Mouse (Mus musculus) CH12F3 (cell line): ENCODE results near the gene Ldhal6b.

Source experiments
- in situ Hi-C: fragments of 300-500 bp; cut with MboI; formaldehyde crosslinking; loops from 2 replicates; pipeline ENCODE4 v1.14.3; 2020; ENCODE audit warnings: low sequenced_read_pairs

The Ldhal6b gene

DNA sequence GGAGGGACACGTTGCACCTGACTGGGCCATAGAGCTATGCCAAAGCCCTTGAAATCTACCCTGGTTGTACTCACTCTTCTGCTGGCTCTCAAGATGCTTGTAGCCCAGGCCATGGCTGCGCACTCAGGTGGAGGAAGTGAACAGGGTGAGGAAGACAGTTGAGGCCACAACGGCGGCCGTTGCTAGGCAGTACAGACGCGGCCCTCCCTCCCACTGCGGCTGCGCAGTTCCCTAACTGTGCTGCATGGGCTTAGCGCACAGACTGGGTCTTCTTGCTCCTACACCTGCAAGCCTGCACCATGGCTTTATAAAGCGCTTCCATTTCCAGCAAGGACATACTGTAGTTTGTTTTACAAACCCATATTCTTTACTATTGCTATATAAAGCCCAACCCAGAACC lies at the start of gene Ldhal6b:
TSS of gene Ldhal6b (minus strand) at position 223 of the 400 bp plus-strand sequence.
- in situ Hi-C loops, result no loop called here

DNA sequence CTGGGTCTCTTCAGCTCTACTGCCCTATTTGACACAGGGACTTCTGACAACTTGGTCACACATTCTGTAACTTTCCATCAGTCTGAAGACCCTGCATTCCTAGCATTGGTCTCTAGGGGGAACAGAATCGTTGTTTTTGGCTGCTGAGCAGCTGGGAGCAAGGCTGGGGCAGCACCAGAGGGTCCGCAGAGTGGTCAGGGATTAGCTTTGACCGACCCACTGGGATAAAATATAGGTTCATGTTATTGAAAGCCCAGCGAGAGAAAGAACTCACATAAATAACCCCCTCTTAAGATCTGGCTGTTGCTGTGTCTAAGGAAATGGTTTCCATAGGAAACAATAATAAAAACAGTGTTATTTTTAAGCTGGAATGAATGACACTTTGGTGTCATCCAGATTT lies 48.6 kb upstream of the Ldhal6b start:
- in situ Hi-C loops, result no loop called here

DNA sequence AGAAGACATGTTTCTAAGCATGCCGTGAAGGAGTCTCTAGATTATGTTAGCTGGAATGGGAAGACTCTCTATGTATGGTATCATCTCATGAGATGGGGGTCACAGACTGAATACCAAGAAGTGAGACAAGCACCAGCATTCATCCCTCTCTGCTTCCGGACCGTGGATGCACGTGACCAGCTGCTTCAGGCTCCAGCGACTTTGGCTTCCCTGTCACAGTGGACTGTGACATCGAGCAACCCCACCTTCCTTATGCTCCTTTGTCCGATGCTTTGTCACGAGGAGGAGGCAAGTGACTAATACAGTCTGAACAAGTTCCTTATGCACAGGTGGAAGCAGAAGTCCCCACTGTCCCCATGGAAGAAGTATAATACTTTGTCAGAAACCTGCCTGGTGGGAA lies 48.2 kb upstream of the Ldhal6b start:
- in situ Hi-C loops, result no loop called here

DNA sequence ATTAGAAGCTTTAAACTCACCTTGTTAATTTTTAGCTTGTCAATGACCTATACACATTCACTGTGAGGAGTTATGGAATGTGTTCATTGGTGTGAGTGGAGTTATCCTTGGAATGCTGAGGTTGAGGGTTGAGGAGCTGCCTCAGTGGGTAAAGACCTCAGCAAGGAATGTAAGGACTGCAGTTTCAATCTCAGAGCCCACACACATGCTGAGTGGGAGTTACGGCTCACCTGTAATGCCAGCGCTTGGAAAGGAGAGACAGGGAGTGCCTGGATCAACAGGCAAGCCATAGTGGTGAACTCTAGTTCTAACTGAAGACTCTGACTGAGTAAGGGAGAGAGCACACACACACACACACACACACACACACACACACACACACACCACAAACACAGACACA lies 45.3 kb upstream of the Ldhal6b start:
- in situ Hi-C loops, result no loop called here

DNA sequence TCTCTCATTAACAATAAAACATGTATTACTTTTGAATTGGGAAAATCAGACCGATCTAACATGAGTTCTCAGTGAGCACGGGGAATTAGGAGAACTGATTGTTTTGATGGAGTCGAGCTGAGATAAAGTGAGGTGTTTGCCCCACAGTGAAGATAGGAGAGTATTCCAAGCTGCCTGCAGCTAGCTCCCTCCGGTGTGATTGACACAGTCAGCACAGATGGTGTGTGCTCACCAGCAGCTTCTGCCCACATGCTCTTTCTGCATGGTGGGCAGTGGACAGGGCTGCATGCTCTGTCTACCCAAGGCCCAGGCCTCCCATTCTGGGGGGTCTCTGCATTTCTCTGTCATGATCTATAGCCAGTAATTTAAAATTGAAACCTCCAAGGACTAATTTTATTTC lies 35.1 kb upstream of the Ldhal6b start:
- in situ Hi-C loops, result no loop called here

DNA sequence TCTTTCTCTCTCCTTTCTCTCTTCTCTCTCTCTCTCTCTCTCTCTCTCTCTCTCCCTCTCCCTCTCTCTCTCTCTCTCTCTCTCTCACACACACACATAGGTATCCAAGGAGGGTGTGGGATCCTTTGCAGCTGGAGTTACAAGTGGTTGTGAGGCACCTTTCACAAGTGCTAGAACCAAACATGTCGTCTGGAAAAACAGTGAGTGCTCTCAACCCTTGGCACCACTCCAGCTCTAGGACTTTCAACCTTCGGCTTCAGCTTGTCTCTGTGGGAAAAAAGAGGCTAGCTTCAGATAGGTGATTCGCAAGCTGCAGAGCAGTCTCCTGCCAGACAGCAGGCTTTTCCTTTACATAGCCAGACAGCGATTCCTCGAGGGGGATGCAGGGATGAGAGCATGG lies 25.2 kb upstream of the Ldhal6b start:
- in situ Hi-C loops, result loop anchor here (5.0 to 25.0 kb wide), 3 partner anchors 309 to 569 kb away; no protein-coding TSS in a partner anchor

DNA sequence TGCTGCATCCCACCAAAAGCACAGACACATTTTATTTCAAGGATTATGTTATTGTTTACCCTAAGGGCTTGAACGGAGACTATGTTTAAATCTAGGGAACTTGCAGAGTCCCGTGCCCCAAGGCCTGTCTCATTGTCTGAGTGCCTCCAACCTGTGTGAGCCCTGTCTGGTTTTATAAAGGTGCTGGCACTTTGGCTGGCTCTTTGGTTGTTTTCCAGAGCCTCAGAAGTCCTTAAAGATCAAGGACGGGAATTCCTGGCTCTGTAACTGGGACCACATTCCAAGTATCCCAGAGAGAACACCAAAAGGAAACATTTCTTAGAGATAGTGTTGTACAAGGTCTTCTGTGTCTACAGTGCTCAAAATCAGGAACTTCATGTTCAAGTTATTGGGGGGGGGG lies 24.7 kb upstream of the Ldhal6b start:
- in situ Hi-C loops, result loop anchor here (5.0 to 25.0 kb wide), 3 partner anchors 309 to 569 kb away; no protein-coding TSS in a partner anchor

DNA sequence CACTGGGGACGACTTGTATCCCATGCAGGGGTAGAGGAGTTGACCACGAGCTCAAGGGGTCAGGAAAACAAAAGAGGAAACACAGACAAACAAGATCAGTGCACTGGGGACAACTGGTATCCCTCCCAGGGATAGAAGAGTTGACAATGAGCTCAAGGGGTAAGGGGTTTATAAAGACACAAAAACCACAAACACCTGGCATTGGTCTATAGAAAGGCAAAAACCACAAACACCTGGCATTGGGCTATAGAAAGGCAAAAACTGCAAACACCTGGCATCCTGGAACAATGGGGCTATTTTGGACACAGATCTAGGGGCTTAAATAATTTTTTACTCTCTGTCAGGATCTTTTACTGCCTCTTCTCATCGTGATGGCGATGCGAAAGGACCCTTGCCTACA lies 23.8 kb upstream of the Ldhal6b start:
- in situ Hi-C loops, result loop anchor here (5.0 to 25.0 kb wide), 3 partner anchors 310 to 570 kb away; no protein-coding TSS in a partner anchor

DNA sequence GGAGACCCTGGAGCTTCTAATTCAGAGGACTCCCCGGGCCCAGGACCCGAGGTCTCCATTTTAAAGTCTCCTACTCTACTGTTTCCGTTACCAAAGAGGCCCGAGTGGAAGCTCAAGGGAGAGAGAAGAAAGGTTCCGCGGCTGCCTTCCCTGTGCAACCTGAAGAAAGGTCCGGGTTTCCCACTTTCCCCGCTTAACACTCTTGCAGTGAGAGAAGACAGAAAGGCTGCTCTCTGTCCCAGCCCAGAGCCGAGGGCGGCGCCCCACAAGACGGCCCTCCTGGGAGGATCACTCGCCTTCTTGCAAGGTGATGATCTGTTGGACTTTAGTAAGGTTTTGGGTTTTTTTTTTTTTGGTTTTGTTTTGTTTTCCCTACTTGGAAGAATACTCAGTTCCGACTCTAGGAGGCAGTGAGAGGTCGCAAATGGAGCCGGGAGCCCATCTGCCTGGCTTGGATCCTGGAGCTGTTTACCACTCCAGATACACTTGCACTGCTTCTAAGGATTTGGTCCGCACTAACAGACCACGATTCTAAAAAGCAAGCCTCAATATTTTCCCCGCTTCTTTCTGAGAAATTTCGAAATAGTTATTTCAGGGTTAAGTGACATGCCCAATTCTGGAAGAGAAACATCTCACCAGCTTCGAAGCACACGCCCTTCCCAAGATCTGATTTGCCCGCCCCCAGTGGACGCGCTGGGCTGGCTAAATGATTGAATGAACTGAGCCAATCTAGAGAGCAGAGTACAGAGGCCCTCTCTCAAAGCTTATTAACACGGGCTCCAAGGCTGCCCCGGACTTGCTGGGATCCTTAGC lies 21.8 kb upstream of the Ldhal6b start, which contains the start of gene Tmem242:
TSS of gene Tmem242 (minus strand) at position 101 of the 813 bp plus-strand sequence.
- in situ Hi-C loops, result loop anchor here (5.0 to 25.0 kb wide), 3 partner anchors 312 to 572 kb away; no protein-coding TSS in a partner anchor

DNA sequence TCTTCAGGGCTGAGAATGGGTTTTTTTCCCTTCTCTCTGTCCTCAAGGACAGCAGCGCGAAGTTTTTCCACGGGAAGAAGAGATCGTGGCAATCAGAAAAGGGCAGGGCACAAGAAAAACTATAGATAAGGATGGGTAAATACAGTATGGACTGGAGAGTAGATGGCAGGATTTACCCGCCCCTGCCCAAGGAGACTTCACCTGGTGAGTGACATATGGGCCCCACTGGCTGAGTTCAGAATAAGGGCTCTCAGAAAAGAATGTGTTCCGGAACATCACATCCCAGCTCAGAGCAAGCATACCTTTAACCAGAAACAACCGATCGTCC lies 21.2 kb upstream of the Ldhal6b start:
- in situ Hi-C loops, result loop anchor here (5.0 to 25.0 kb wide), 3 partner anchors 313 to 573 kb away; no protein-coding TSS in a partner anchor

DNA sequence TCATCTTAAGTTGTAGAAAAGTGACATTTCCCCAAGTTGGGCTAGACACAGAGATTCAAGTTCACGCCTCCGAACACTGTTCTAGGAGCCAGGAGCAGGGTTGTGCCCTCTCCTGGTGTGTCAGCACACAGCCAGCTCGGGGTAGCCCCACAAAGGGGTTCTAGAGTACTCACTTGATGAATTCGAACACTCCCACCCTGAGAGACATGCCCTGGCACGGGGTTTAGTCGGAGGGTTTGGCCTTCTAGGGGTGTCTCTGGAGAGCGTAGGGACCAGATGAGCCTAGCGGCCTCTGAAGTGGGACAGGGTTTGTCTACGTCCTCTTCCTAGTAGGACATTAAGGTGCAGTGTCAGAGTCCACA lies 11.2 kb upstream of the Ldhal6b start:
- in situ Hi-C loops, result loop anchor here (25.0 kb wide), 2 partner anchors 483 to 583 kb away; no protein-coding TSS in a partner anchor

DNA sequence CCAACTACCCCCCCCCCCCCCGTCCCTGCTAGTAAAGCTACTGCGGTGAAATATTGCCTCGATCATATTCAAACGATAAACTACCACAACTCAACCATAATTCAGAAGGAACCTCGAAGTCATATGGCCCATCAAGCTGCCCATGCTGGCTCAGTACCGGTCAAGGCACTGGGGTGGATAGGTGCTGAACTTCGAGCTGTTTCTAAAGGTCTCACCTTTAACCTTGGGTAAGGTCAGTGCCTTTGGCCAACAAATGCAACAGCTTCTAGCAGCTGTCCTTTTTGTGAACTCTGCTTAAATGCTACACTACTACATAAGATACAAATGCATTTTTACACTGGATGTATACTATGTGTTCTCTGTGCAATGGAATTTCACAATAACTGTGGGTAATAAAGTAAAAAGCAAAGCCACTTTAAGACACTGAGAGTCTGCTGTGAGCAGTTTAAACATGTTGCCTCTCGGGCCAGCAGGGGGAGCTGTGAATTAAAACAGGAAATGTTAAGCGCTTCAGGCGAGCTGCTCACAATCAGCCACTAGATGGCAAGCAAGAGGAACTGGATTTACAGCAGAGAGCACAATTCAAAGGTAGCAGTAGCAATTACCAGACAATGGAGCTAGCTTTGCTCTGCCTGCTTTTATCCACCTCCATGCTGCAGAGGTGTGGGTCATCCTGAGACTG lies 10.7 kb upstream of the Ldhal6b start:
- in situ Hi-C loops, result loop anchor here (25.0 kb wide), 2 partner anchors 483 to 583 kb away; no protein-coding TSS in a partner anchor

DNA sequence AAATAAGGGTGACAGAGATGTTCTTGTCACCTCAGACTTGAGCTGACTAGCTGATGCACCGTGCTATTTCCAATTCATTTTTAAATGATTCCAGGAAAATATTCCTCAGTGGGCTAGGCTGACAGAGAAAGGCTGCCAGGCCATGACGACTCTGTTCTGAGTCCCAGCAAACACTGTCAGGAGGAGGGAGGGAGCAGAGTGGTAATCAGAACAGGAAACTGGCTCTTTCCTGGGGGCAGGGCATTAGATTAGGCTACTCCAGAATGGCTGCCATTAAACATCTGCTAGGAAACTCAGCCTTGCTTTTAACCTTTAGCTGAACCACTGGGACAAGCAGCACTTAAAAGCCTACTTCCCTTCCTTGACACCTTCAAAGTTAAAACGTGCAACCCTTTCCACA lies 6.6 kb upstream of the Ldhal6b start:
- in situ Hi-C loops, result loop anchor here (25.0 kb wide), 2 partner anchors 487 to 587 kb away; no protein-coding TSS in a partner anchor

DNA sequence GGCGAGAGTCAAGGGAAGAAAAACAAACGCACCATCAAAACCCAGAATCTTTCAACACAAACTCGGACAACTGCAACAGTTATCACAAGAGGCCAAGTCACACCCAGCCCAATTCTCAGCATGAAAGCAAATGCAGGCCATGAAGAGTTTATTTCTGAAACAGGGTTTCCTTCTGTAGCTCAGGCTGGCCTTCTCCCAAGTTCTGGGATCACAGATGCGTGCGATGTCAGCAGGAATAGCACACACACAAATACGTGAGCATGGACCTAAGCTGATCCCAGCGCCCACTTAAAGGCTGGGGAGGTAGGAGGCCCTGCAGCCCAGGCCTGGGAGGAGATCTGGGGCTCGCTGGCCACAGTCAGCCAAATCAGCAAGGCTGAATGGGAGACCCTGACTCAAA lies 5.6 kb upstream of the Ldhal6b start:
- in situ Hi-C loops, result no loop called here

DNA sequence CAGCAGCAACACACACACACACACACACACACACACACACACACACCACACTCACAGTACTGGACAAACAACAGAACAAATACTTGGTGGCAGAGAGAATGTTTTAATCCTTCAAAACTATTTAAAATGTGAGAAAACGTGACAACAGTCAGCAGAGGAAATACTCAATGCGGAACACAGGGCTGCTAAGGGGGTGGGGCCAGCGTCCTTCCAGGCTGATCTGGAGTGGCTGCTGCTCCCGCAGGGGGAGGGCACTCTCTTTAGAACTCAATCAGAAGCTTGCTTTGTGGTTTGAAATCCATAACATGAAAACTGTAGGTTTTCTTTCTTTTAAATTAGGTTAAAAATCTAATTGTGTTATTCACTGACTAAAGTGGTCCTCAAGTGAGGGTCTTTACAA lies 3.3 kb upstream of the Ldhal6b start:
- in situ Hi-C loops, result no loop called here

DNA sequence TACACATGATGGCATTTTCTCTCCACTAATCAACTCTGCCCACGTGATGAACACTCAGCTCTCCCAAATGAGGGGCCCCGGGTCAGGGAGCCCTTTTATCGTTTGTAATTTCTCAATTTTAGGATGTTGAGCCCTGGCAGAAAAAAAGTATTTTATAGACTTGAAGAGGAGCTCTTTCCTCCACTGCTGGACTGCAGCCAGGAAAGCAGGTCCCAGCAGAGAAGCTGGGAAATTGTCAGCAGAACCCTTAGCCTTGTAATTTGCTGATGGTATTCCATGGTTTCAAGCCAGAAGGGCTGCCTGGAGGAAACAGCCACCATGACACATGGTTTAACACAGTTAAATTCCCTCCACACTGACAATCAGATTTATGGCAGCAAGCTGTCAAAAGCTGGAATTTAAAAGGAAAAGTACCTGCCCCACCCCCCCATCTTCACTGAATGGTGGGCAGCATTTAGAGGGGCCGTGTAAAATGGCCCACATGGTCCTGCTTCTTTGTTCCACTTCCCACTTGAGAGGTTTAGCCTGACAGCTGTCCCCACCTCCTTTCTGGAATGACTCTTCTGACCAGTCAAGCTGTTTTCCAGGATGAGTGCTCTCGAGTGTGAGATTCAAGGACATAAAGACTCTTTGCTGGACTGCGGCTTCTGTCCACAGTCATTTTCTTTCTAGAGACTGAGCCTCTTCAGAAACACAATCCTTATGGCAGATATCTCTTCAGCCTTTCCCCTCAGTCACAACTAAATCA lies 1.4 kb upstream of the Ldhal6b start:
- in situ Hi-C loops, result no loop called here

DNA sequence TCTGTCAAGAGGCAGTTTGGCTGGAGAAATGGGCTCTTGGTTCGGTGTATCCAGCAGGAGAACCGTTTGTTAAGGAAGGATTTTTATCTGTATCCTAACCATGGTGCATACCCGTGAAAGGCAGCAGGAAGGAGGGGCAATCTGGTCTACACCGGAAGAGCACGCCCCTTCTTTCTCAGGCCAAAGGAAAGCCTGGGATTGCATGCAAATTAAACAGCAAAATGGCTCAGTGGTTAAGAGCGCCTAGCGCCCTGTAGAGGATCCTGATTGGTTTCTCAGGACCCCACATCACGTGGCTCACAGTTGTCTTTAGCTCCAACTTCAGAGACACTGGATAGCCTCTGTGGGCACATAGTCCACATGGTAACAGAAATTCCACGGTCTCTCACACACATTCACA lies 489 bp upstream of the Ldhal6b start:
- in situ Hi-C loops, result no loop called here

DNA sequence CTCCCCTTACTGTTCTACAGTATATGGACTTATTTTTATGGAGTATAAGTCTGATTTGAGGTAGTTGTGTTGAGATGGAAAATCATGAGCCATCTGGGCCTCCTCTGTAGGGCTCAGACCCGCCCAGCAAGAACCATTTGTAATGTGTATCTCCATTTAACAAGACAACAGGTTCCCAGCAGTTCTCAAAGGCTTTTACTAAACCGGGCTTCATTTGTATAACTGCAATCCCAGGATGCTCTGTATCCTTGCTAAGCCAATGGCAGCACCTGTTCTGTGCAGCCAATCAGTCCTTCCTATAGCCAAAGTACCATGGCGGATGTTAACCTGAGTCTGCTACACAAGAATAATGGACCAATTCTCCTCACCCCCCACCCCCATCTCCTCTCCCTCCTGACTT lies 2.0 kb downstream of the Ldhal6b start:
- in situ Hi-C loops, result no loop called here

DNA sequence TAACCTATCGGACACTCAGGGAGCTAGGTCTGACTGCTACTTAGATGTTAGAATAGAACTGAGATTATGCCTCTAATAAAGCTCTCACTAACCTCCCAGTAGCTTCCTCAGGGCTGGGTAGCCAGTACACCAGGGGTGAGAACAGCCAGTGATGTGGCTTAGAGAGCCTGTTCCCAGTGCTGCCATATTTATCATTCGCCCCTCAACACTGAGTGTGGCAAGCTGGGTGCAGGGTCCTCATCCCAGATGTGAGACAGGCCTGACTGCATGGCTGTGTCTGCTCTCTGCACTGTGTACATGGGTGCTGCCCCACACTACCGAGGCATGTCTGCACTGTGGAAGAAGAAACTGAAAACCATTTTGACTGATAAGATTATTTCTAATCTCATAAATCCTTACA lies 4.5 kb downstream of the Ldhal6b start:
- in situ Hi-C loops, result no loop called here

DNA sequence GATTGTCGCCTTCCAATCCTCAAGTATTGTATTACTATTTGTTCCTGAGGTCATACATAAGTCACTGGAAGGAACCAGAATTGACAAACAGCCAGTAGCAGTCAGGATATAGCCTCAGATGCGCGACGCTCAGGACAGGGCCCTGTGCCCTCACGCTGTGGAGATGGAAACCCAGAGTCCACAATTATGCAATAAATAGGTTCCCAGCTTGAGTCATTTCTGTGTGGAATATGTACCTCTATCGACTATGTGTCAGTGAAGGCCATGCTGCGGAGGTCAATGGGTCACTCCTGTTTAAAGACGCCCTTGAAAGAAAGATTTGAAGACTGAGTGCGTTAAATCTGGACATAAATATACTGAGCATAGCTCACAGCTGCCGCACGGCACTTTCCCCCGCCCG lies 5.2 kb downstream of the Ldhal6b start:
- in situ Hi-C loops, result no loop called here

DNA sequence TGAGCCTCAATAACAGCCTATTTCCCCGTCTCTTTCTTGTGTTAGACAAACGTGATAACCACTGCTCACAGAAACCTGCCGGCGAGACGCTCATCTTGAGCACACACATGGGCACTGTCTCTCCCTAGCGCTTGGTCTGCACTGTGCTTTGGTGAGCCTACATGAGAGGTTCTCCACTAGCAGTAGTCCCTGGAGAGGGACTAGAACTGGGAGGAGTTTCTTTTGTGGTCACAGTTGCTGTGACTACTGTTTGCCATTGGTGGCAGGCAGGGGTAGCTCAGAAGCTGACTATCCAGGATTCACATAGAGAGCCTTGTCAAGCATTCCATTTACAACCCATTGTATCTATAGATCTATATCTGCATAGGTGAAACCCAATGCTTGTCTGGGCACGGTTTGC lies 5.8 kb downstream of the Ldhal6b start:
- in situ Hi-C loops, result no loop called here
